Comparison of ENCODE assay signal across 10 mouse cellular contexts in genomic region chr4:33124493-33124892, GRCm38 (mm10). TPM values are rescaled to one million over a fixed set of nuclear protein-coding genes. Genes with fewer than 3 reads are reported as not detected.
DNase-seq lines count a peak whose midpoint lies in the region; ATAC-seq and TF ChIP-seq lines count a peak whose summit lies in the region.
"Had no signal": no experiment of that assay in that cellular context is flagged by ENCODE, and none has a peak within 500 bp of the region (broad histone marks: within the 10 kb centered on the region; RNA-seq: fewer than 3 reads in every experiment).

No protein-coding gene starts in this region.

- peak; percentile 53 for TF ChIP-seq CTCF in forebrain, postnatal 0 days (IDR thresholded peaks at IDR 0.05; ENCODE audit: low read depth)
- peak; percentile 44 for TF ChIP-seq CTCF in bone marrow, adult 2 months (IDR thresholded peaks at IDR 0.05; ENCODE audit: control insufficient read depth, insufficient read depth, low read length)
- TF ChIP-seq CTCF in thymus, adult 2 months (IDR thresholded peaks at IDR 0.05; ENCODE audit: borderline replicate concordance, control insufficient read depth, extremely low read depth, insufficient read depth, low read length, poor library complexity): 0 out of 2 replicates have a peak, but pooled peaks have one; percentile 15

- H3K9me3 ChIP-seq in forebrain, postnatal 0 days (ENCODE audit: low read length): no peaks in the 10 kb centered on the region
- no peaks in the 10 kb centered on the region for H3K9me3 ChIP-seq in forebrain, embryonic 15.5 days
- H3K9me3 ChIP-seq in embryonic facial prominence, embryonic 11.5 days (replicated peaks; ENCODE audit: control insufficient read depth, low read length): no peaks in the 10 kb centered on the region
- H3K9me3 ChIP-seq: hindbrain, embryonic 15.5 days; neural tube, embryonic 12.5 days had no signal

- no peak for ATAC-seq in forebrain, postnatal 0 days
- no peak for ATAC-seq in forebrain, embryonic 15.5 days (replicated peaks)
- ATAC-seq in embryonic facial prominence, embryonic 11.5 days (replicated peaks; ENCODE audit: insufficient number of reproducible peaks, low FRiP score, low TSS enrichment, low read depth): no peak

- peak; percentile 19 for DNase-seq in forebrain, postnatal 0 days
- DNase-seq in A20 (ENCODE audit: low read depth, low spot score): peak; percentile 53
- DNase-seq in embryonic facial prominence, embryonic 11.5 days (ENCODE audit: low spot score): peak; percentile 50
- peak; percentile 56 to 72 for DNase-seq in kidney, postnatal 36 days
- peak; percentile 57 for DNase-seq in lung, postnatal 14 days
- peak; percentile 61 for DNase-seq in thymus, adult 2 months

- no peak overlapping the region for H3K4me2 ChIP-seq in forebrain, postnatal 0 days (ENCODE audit: low read depth)
- no peak overlapping the region for H3K4me2 ChIP-seq in forebrain, embryonic 15.5 days (replicated peaks)
- no peak overlapping the region for H3K4me2 ChIP-seq in embryonic facial prominence, embryonic 11.5 days (ENCODE audit: low read depth, low read length)
- H3K4me2 ChIP-seq: hindbrain, embryonic 15.5 days; neural tube, embryonic 12.5 days had no signal

- 78% methylated on average over 6 of the region's 6 CpGs for WGBS in forebrain, postnatal 0 days
- 84% methylated on average over 6 of the region's 6 CpGs for WGBS in forebrain, embryonic 15.5 days
- WGBS in bone marrow, adult 2 months: 10% methylated on average over 6 of the region's 6 CpGs
- 79% methylated on average over 6 of the region's 6 CpGs for WGBS in embryonic facial prominence, embryonic 11.5 days
- 15% methylated on average over 6 of the region's 6 CpGs for WGBS in thymus, adult 2 months

- no peak for TF ChIP-seq POLR2A in bone marrow, adult 2 months (IDR thresholded peaks at IDR 0.05; ENCODE audit: borderline replicate concordance, control insufficient read depth, low read depth, low read length)
- no peak for TF ChIP-seq POLR2A in thymus, adult 2 months (IDR thresholded peaks at IDR 0.05; ENCODE audit: control insufficient read depth, extremely low read depth, insufficient read depth, low read length, poor library complexity)

- no peak overlapping the region for H3K9ac ChIP-seq in forebrain, postnatal 0 days
- no peak overlapping the region for H3K9ac ChIP-seq in forebrain, embryonic 15.5 days (replicated peaks)
- no peak overlapping the region for H3K9ac ChIP-seq in embryonic facial prominence, embryonic 11.5 days (replicated peaks; ENCODE audit: low read length)
- H3K9ac ChIP-seq: hindbrain, embryonic 15.5 days; neural tube, embryonic 12.5 days had no signal

- H3K4me1 ChIP-seq in forebrain, postnatal 0 days (ENCODE audit: insufficient read depth): no peaks in the 10 kb centered on the region
- no peaks in the 10 kb centered on the region for H3K4me1 ChIP-seq in forebrain, embryonic 15.5 days
- no peaks in the 10 kb centered on the region for H3K4me1 ChIP-seq in bone marrow, adult 2 months (ENCODE audit: control insufficient read depth, insufficient read depth, low read length)
- H3K4me1 ChIP-seq in embryonic facial prominence, embryonic 11.5 days (ENCODE audit: control insufficient read depth, insufficient read depth, low read length): no peaks in the 10 kb centered on the region
- H3K4me1 ChIP-seq in thymus, adult 2 months (replicated peaks; ENCODE audit: control insufficient read depth, insufficient read depth, low read length): no peaks in the 10 kb centered on the region
- H3K4me1 ChIP-seq: hindbrain, embryonic 15.5 days; neural tube, embryonic 12.5 days had no signal

- H3K4me3 ChIP-seq in forebrain, postnatal 0 days (ENCODE audit: low read depth, low read length): no peak overlapping the region
- H3K4me3 ChIP-seq in forebrain, embryonic 15.5 days: no peak overlapping the region
- H3K4me3 ChIP-seq in bone marrow, adult 2 months (replicated peaks; ENCODE audit: control insufficient read depth, low read depth, low read length): no peak overlapping the region
- H3K4me3 ChIP-seq in embryonic facial prominence, embryonic 11.5 days (ENCODE audit: low read depth, low read length): no peak overlapping the region
- no peak overlapping the region for H3K4me3 ChIP-seq in thymus, adult 2 months (ENCODE audit: control insufficient read depth, insufficient read depth, low read length)
- H3K4me3 ChIP-seq: hindbrain, embryonic 15.5 days; neural tube, embryonic 12.5 days had no signal

- no peak overlapping the region for H3K27ac ChIP-seq in forebrain, postnatal 0 days (ENCODE audit: low read depth, low read length)
- H3K27ac ChIP-seq in forebrain, embryonic 15.5 days (replicated peaks): no peak overlapping the region
- H3K27ac ChIP-seq in bone marrow, adult 2 months (ENCODE audit: control insufficient read depth, insufficient read depth, low read depth, low read length, poor library complexity): no peak overlapping the region
- H3K27ac ChIP-seq in embryonic facial prominence, embryonic 11.5 days (replicated peaks; ENCODE audit: low read depth, low read length): no peak overlapping the region
- H3K27ac ChIP-seq in thymus, adult 2 months (ENCODE audit: control insufficient read depth, insufficient read depth, low read length): no peak overlapping the region
- H3K27ac ChIP-seq: hindbrain, embryonic 15.5 days; neural tube, embryonic 12.5 days had no signal

- H3K36me3 ChIP-seq in forebrain, postnatal 0 days (ENCODE audit: insufficient read depth): no peaks in the 10 kb centered on the region
- H3K36me3 ChIP-seq in forebrain, embryonic 15.5 days: no peaks in the 10 kb centered on the region
- H3K36me3 ChIP-seq in embryonic facial prominence, embryonic 11.5 days (replicated peaks; ENCODE audit: control insufficient read depth, insufficient read depth, low read depth, low read length): no peaks in the 10 kb centered on the region
- H3K36me3 ChIP-seq in thymus, adult 2 months (ENCODE audit: control insufficient read depth, insufficient read depth, low read length): no peaks in the 10 kb centered on the region
- H3K36me3 ChIP-seq: hindbrain, embryonic 15.5 days; neural tube, embryonic 12.5 days had no signal

- no peaks in the 10 kb centered on the region for H3K27me3 ChIP-seq in forebrain, postnatal 0 days (ENCODE audit: insufficient read depth, low read length)
- H3K27me3 ChIP-seq in forebrain, embryonic 15.5 days: no peaks in the 10 kb centered on the region
- no peaks in the 10 kb centered on the region for H3K27me3 ChIP-seq in embryonic facial prominence, embryonic 11.5 days (ENCODE audit: control insufficient read depth, insufficient read depth, low read length)
- H3K27me3 ChIP-seq in thymus, adult 2 months (ENCODE audit: control insufficient read depth, insufficient read depth, low read length): no peaks in the 10 kb centered on the region
- H3K27me3 ChIP-seq: hindbrain, embryonic 15.5 days; neural tube, embryonic 12.5 days had no signal

RNA-seq across cellular contexts. Expression of gene Gabrr1, which starts 7.8 kb away (rescaled TPM):
- 0.46 and 0.67 TPM in 2 replicates for total RNA-seq in forebrain, postnatal 0 days (2014; rRNA removed)
- 0.22 and 0.25 TPM in 2 replicates for polyA plus RNA-seq in forebrain, postnatal 0 days (2015; fragmentation: Nextera tagmentation; extraction: Ambion mirVana)
- 0.08 and 0.14 TPM in 2 replicates for polyA plus RNA-seq in forebrain, embryonic 15.5 days (2015; fragmentation: Nextera tagmentation; extraction: Ambion mirVana)
- 0.65 TPM in 1 of 2 replicates, not detected in the other for polyA plus RNA-seq in bone marrow, adult 2 months (2011; ENCODE audit: insufficient read depth, insufficient read length, low replicate concordance, missing spikeins)
- 0.15 TPM in 1 of 2 replicates, not detected in the other for polyA plus RNA-seq in embryonic facial prominence, embryonic 11.5 days (2014; fragmentation: Nextera tagmentation; extraction: Ambion mirVana)
- 0.09 and 0.18 TPM in 2 replicates for polyA plus RNA-seq in thymus, adult 2 months (2012; rRNA removed)
- polyA plus RNA-seq: neural tube, embryonic 12.5 days had no signal
